Mouse (Mus musculus) CH12.LX (cell line): ENCODE measurements around the gene Bcl2l12. TPM values are rescaled to one million over a fixed set of nuclear protein-coding genes. Genes with fewer than 3 reads are reported as not detected.

Source experiments
- DNase-seq: peaks from one replicate; pipeline ENCODE4 v3.0.0-alpha.2; 2013; ENCODE audit errors: extremely low read depth
- H3K27ac ChIP-seq: 2 replicates; pipeline ENCODE4 v1.5.1; 2012; ENCODE audit warnings: low read depth, mild to moderate bottlenecking, control low read depth, moderate library complexity; ENCODE audit not compliant: insufficient read depth
- H3K27me3 ChIP-seq: replicated peaks from 2 replicates; pipeline ENCODE3; 2012; ENCODE audit warnings: inconsistent platforms
- H3K36me3 ChIP-seq, 2 experiments: replicated peaks in 1 of 2; 2 replicates each; pipeline versions ENCODE3 to v1.6.1; 2012; ENCODE audit warnings: inconsistent platforms in 1 of 2, low read length in 1 of 2, mild to moderate bottlenecking in 1 of 2, mixed read lengths in 1 of 2, moderate library complexity in 1 of 2; ENCODE audit not compliant: control insufficient read depth in 1 of 2, insufficient read depth in 1 of 2
- H3K4me1 ChIP-seq, 2 experiments: 2 replicates each; pipeline ENCODE4 v1.6.1; 2012; ENCODE audit warnings: inconsistent platforms in 1 of 2, moderate library complexity in 1 of 2; ENCODE audit not compliant: insufficient read depth in 2 of 2, control insufficient read depth in 1 of 2
- H3K4me2 ChIP-seq: 2 replicates; pipeline ENCODE4 v1.6.1; 2012; ENCODE audit warnings: low read depth, mild to moderate bottlenecking, control low read depth; ENCODE audit not compliant: poor library complexity, insufficient read depth, severe bottlenecking
- H3K4me3 ChIP-seq, 3 experiments: fragments of 150-350 bp in 1 of 3; sonication (generic) in 1 of 3; replicated peaks in 1 of 3; 2 replicates each; pipeline versions ENCODE3 to v1.5.1; 2011 to 2012; ENCODE audit warnings: low read depth in 2 of 3, low read length in 2 of 3, mild to moderate bottlenecking in 2 of 3, moderate library complexity in 2 of 3, control low read depth in 1 of 3, improper control_type of control experiment in 1 of 3, inconsistent platforms in 1 of 3, mixed read lengths in 1 of 3; ENCODE audit not compliant: poor library complexity in 1 of 3
- H3K79me2 ChIP-seq: replicated peaks from 2 replicates; pipeline ENCODE4 v1.6.1; 2012; ENCODE audit warnings: mild to moderate bottlenecking, moderate library complexity; ENCODE audit not compliant: control insufficient read depth, poor library complexity, insufficient read depth, severe bottlenecking; ENCODE audit errors: extremely low read depth
- H3K9ac ChIP-seq: 2 replicates; pipeline ENCODE4 v1.6.1; 2012; ENCODE audit warnings: low read depth, mild to moderate bottlenecking, control low read depth, moderate library complexity; ENCODE audit not compliant: insufficient read depth
- H3K9me3 ChIP-seq: replicated peaks from 2 replicates; pipeline ENCODE3; 2012; ENCODE audit warnings: low read length, inconsistent platforms, mixed read lengths
- BHLHE40 ChIP-seq: IDR thresholded peaks from 2 replicates; pipeline ENCODE4 v1.6.1; 2011; ENCODE audit warnings: mild to moderate bottlenecking, low read depth, low read length, improper control_type of control experiment
- CHD1 ChIP-seq: IDR thresholded peaks from 2 replicates; pipeline ENCODE4 v1.6.1; 2012; ENCODE audit warnings: low read depth, low read length, improper control_type of control experiment, inconsistent platforms
- ETS1 ChIP-seq: conservative IDR thresholded peaks from 2 replicates; pipeline ENCODE4 v1.6.1; 2012; ENCODE audit warnings: low read depth, mild to moderate bottlenecking, inconsistent platforms, low read length, improper control_type of control experiment, moderate library complexity
- GABPA ChIP-seq: IDR thresholded peaks from 2 replicates; pipeline ENCODE4 v1.6.1; 2012; ENCODE audit warnings: low read depth, low read length, improper control_type of control experiment, inconsistent platforms; ENCODE audit not compliant: insufficient replicate concordance
- MYC ChIP-seq: IDR thresholded peaks from 2 replicates; pipeline ENCODE4 v1.6.1; 2011; ENCODE audit warnings: low read depth, mild to moderate bottlenecking, improper control_type of control experiment, low read length
- NELFE ChIP-seq: IDR thresholded peaks from 2 replicates; pipeline ENCODE4 v1.6.1; 2011; ENCODE audit warnings: low read depth, low read length, improper control_type of control experiment
- POLR2AphosphoS2 ChIP-seq: IDR thresholded peaks from 2 replicates; pipeline ENCODE4 v1.6.1; 2011; ENCODE audit warnings: low read depth, low read length, improper control_type of control experiment
- RAD21 ChIP-seq: IDR thresholded peaks from 2 replicates; pipeline ENCODE4 v1.6.1; 2011; ENCODE audit warnings: low read depth, mild to moderate bottlenecking, low read length, improper control_type of control experiment, moderate library complexity
- TCF12 ChIP-seq: IDR thresholded peaks from 2 replicates; pipeline ENCODE4 v1.6.1; 2014; ENCODE audit warnings: low read depth, mild to moderate bottlenecking, inconsistent platforms, low read length, improper control_type of control experiment
- ZNF384 ChIP-seq: IDR thresholded peaks from 2 replicates; pipeline ENCODE4 v1.6.1; 2012; ENCODE audit warnings: low read depth, low read length, improper control_type of control experiment, inconsistent platforms
- dilution Hi-C: fragments of 300-500 bp; cut with MboI; formaldehyde crosslinking; loops from 2 replicates; pipeline ENCODE4 v1.14.3; 2020; ENCODE audit warnings: low sequenced_read_pairs; ENCODE audit not compliant: extremely low pct_unique_long_range_greater_than_20kb, extremely low pct_ligation_motif_present
- in situ Hi-C: fragments of 300-500 bp; cut with MboI; formaldehyde crosslinking; loops from 3 replicates; pipeline ENCODE4 v1.14.3; 2019; ENCODE audit warnings: low sequenced_read_pairs, low pct_ligation_motif_present, low pct_unique_long_range_greater_than_20kb, mixed read lengths
- polyA plus RNA-seq: library from polyadenylated mRNA; unstranded; fragments of >175 nt; gene quantifications from 2 replicates; pipeline ENCODE4 v1.2.1, GENCODE M21; 2012; ENCODE audit warnings: low read depth; ENCODE audit not compliant: insufficient read length
- total RNA-seq, 2 experiments: library from RNA; depleted of rRNA; stranded (reverse); fragments of 300-350 nt in 1 of 2; fragments of >200 nt in 1 of 2; gene quantifications; 2 replicates each; pipeline ENCODE4 v1.2.3; 2012 to 2014

Bcl2l12 gene
- total and polyA plus RNA-seq, 3 experiments, result 9.2 to 12.6 (median 11.8) TPM

DNA sequence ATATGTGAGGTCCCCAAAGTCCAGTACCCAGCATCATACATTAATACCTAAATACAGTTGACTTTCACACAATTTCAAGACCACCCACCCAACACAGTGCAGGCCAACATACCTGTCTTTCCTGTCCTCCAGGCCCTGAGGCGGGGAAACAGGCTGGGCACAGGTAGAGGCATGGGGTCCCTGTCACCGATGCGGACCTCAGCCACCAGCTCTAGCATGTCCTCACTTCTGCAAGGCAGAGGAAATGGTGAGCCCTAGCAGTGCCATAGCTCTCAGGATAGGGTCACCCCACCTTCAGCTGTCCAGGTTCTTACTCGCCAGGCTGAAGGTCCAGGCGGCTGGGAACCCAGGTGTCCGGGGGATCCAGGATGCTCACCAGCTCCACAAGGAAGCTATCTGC is 13.5 kb upstream of the Bcl2l12 start:
- in situ Hi-C loops, result no loop called here
- no peak for DNase-seq
- Histone ChIP-seq H3K9me3 (no peaks in the 10 kb centered on the region), H3K27ac (no peak overlapping the region), H3K4me3 (no peak overlapping the region), H3K4me1 (peaks cover 0 to 18% of the 10 kb centered on the region in 2 experiments; a peak in 2 of 4 replicates), H3K36me3 (peaks cover 62 to 69% of the 10 kb centered on the region in 2 experiments), H3K27me3 (no peaks in the 10 kb centered on the region), H3K79me2 (peaks cover 18% of the 10 kb centered on the region), H3K9ac (no peak overlapping the region), H3K4me2 (no peak overlapping the region)
- no peak for TF ChIP-seq POLR2AphosphoS2
- TF ChIP-seq ETS1, result no peak
- TF ChIP-seq CHD1, result no peak
- TF ChIP-seq MYC, result no peak
- TF ChIP-seq RAD21, result no peak
- TF ChIP-seq NELFE, result no peak
- dilution Hi-C loops, result no loop called here

DNA sequence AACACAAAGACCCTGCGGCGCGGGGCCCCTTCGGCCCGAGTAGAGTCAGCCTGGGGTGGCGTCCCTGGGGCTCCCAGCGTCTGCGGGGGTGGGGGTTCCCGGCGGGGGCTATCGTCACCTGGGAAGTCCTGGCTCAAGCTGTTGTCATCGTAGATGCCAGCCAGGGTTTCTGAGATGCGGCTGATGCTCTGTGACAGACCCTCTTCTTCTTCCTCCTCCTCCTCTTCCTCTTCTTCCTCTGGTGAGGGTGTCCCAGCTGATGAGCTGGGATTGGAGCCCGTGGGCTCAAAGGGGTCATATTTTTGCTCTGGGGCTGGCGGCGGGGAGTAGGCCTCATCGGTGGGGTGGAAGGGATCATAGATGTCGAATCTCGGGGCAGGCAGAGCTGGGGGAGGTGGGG is 9.9 kb upstream of the Bcl2l12 start:
- Histone ChIP-seq H3K36me3 (peaks cover 89 to 94% of the 10 kb centered on the region in 2 experiments), H3K27ac (no peak overlapping the region), H3K9ac (no peak overlapping the region), H3K4me2 (no peak overlapping the region), H3K27me3 (no peaks in the 10 kb centered on the region), H3K9me3 (no peaks in the 10 kb centered on the region), H3K4me1 (peaks cover 0 to 3% of the 10 kb centered on the region in 2 experiments; a peak in 1 of 4 replicates), H3K79me2 (no peaks in the 10 kb centered on the region), H3K4me3 (no peak overlapping the region)
- in situ Hi-C loops, result no loop called here
- TF ChIP-seq ZNF384 (no peak), BHLHE40 (no peak), POLR2AphosphoS2 (no peak), GABPA (no peak), RAD21 (no peak)
- no peak for DNase-seq
- dilution Hi-C loops, result no loop called here

DNA sequence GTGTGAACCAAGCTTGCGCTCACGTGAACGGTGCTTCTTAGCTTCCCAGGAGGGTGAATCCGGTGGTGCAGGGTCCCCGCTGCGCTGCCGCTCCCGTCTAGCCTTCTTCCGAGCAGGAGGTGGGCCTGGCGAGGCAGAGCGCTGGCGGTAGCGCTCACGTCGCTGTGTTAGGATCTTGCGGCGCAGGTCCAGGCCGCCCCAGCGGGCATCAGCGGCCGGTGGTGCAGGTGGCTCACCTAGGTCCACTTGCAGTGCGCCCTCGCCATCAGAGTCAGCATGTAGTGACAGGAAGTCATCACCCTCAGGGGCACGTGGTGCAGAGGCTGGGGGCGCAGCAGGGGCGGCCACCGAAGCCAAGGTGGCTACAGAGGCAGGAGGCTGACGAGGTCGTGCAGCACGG is 9.3 kb upstream of the Bcl2l12 start:
- no peak overlapping the region for H3K4me3 ChIP-seq
- no peak for DNase-seq
- H3K79me2 ChIP-seq, result no peaks in the 10 kb centered on the region
- in situ Hi-C loops, result no loop called here
- H3K4me1 ChIP-seq, result no peaks in the 10 kb centered on the region
- H3K9me3 ChIP-seq, result no peaks in the 10 kb centered on the region
- peaks cover 90 to 94% of the 10 kb centered on the region in 2 experiments for H3K36me3 ChIP-seq
- H3K27ac ChIP-seq, result no peak overlapping the region
- no peak overlapping the region for H3K4me2 ChIP-seq
- TF ChIP-seq TCF12 (no peak), POLR2AphosphoS2 (no peak), GABPA (no peak)
- TF ChIP-seq, all 38 proteins: peak for 0
- dilution Hi-C loops, result no loop called here
- Histone ChIP-seq H3K9ac (no peak overlapping the region), H3K27me3 (no peaks in the 10 kb centered on the region)
